Mouse (Mus musculus): ENCODE results near the gene Taar3.

Taar3 gene

DNA sequence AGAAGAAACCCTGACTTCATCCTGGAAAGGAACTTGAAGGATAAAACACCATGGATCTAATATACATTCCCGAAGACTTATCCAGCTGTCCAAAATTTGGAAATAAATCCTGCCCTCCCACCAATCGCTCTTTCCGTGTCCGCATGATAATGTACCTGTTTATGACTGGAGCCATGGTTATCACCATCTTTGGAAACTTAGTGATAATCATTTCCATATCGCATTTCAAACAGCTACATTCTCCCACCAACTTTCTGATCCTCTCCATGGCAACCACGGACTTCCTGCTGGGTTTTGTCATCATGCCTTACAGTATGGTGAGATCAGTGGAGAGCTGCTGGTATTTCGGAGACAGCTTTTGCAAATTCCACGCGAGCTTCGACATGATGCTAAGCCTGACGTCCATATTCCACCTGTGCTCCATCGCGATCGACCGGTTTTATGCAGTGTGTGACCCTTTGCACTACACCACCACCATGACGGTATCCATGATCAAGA, at the start of gene Taar3:
Taar3 (plus strand) TSS at position 51 of the 498 bp plus-strand sequence.
- no peak for DNase-seq

DNA sequence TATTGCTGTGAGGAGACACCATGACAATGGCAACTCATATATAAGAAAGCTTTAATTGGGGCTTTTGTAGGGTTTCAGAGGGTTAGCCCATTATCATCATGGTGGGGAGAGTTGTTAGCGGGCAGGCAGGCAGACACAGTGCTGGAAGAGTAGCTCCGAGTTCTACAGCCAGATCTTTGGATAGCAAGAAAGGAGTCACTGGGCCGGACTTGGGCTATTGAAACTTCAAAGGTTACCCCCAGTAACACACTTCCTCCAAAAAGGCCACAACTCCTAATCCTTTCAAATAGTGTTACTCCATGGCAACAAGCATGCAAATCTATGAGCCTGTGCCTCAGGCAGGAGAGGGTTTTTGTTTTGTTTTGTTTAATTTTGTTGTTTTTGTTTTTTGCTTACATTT, 48.2 kb upstream of the Taar3 start:
- DNase-seq: no peak

DNA sequence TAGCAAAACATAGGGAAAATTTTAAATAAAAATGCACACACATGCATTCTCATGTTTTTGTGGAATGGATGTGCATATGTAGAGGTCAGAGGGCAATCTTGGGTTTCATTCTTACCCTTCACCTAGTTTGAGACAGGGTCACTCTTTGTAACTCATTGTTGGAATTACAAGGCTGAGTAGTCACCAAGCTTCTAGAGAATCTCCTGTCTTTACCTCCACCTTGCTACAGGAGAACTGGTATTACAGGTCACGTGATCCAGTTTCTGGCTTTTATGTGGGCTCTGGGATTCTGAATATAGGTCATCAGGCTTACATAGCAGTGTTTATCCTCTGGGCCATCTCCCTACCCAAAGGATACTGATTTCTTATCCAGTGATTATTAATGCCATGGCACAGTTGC, 43.7 kb upstream of the Taar3 start:
- no peak for DNase-seq

- DNase-seq: no peak
Observed at GRCm38 (mm10) chr10:23920056-23920455, 29.3 kb upstream of the Taar3 start, which contains the start of gene Taar1. Taar1 (plus strand) TSS chr10:23920356.

DNA sequence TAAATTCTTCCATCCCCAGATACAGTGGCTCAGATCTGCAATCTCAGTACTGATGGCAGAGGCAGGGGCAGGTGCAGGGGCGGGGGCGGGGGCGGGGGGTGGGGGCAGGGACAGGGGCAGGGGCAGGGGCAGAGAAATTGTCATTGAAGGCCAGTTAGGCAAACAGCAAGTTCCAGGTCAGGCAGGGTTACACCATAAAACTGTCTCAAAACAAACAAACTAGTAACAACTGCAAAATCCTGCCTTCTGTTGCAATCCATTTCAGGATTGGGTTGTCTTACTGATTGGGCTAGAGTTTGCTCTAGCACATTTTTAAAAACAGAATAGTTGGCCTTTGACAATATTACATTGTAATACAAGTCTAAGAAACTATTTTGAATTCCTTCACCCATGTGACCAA, 26.9 kb upstream of the Taar3 start:
- no peak for DNase-seq

DNA sequence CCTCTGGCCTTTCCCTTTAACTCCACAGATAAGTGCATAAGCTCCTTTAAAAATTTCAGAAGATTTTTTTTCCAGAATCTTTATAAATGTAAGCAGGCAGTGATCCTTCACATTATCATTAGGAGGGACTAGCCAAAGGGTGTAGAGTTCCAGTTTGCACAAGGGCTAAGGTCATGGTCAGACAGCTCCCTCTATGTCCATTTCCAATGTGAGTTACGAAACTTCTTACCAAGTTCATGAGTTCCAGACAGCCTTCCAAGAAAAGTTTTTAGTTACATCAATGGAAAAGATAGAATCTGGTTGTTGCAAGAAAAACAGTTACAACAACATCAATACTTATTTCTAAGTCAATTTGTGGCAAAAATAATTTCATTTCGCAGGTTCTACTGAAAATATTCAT, 25.4 kb upstream of the Taar3 start:
- DNase-seq: no peak

DNA sequence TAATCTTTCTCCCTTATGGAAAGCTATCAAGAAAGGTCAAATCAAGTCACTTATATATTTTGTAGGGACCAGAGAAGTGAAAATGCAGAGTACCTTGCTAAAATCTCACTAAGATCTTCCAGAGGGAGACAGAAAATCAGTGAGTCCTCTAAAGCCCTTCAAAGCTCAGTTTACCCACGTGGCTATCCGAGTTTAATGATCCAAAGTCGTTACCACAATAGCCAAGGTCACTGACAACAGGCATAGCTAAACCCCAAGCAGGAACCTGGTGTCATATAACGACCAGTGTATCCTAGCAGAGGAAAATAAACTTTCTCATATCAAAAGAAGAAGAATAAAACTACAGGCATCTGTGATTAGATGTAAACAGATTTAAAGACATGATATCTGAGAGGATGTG, 11.7 kb upstream of the Taar3 start:
- DNase-seq: no peak

- no peak for DNase-seq
Observed at GRCm38 (mm10) chr10:23938312-23938711, 11.0 kb upstream of the Taar3 start, which contains the start of gene Taar2. Taar2 (plus strand) TSS chr10:23938572.

GRCm38 (mm10) chr10:23942465-23942864, 6.9 kb upstream of the Taar3 start:
- DNase-seq: no peak

GRCm38 (mm10) chr10:23948026-23948425, 1.3 kb upstream of the Taar3 start:
- DNase-seq: no peak

GRCm38 (mm10) chr10:23951714-23952113, 2.4 kb downstream of the Taar3 start:
- DNase-seq: no peak

GRCm38 (mm10) chr10:23959071-23959470, 9.7 kb downstream of the Taar3 start:
- DNase-seq: no peak

GRCm38 (mm10) chr10:23960444-23960915, 11.1 kb downstream of the Taar3 start, which contains the start of gene Taar4:
Taar4 (plus strand) TSS chr10:23960494.
- no peak for DNase-seq

GRCm38 (mm10) chr10:23963444-23963843, 14.1 kb downstream of the Taar3 start:
- DNase-seq: no peak

DNA sequence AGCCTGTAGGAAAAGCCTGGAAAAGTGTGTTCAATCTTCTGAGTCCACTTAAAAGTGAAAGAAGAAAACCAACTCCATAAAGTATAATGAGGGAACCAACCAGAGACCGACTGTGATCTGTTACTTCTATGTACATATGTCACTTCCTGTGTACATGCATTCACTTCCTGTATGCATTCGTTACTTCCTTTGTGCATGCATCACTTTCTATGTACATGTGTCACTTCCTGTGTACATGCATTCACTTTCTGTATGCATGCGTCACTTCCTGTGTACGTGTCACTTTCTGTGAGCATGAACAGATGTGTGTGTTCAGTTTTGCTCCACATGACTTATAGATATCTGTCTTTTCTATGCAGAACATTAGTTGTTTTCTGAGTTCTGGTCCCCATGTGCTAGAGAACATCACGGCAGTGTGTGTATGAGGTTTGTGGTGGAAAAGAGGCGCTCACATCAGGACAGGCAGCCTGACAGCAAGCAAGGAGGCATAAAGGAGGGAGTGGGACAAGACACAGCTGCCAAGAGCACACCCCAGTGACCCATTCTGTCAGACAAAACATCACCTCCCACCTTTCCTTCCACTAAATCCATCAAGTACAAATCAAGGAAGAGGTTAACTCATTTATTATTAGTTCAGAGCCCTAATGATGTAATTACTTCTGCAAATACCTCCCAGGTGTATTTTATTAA, 15.7 kb downstream of the Taar3 start:
- DNase-seq: no peak

DNA sequence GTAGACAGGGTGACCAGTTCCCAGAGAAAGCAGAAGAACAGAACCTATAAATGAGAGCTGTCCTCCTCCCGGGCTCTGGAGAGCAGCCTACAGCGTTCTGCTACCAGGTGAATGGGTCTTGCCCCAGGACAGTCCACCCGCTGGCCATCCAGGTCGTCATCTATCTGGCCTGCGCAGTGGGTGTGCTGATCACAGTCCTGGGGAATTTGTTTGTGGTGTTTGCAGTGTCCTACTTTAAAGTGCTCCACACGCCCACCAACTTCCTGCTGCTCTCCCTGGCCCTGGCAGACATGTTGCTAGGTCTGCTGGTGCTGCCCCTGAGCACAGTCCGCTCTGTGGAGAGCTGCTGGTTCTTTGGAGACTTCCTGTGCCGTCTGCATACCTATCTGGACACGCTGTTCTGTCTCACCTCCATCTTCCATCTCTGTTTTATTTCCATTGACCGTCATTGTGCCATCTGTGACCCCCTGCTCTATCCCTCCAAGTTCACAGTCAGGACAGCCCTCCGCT, 21.4 kb downstream of the Taar3 start, which contains the start of gene Taar5:
Taar5 (plus strand) TSS at position 51 of the 510 bp plus-strand sequence.
- DNase-seq: no peak

GRCm38 (mm10) chr10:23971256-23971655, 21.9 kb downstream of the Taar3 start:
- no peak for DNase-seq

GRCm38 (mm10) chr10:23977958-23978357, 28.6 kb downstream of the Taar3 start:
- DNase-seq: no peak

DNA sequence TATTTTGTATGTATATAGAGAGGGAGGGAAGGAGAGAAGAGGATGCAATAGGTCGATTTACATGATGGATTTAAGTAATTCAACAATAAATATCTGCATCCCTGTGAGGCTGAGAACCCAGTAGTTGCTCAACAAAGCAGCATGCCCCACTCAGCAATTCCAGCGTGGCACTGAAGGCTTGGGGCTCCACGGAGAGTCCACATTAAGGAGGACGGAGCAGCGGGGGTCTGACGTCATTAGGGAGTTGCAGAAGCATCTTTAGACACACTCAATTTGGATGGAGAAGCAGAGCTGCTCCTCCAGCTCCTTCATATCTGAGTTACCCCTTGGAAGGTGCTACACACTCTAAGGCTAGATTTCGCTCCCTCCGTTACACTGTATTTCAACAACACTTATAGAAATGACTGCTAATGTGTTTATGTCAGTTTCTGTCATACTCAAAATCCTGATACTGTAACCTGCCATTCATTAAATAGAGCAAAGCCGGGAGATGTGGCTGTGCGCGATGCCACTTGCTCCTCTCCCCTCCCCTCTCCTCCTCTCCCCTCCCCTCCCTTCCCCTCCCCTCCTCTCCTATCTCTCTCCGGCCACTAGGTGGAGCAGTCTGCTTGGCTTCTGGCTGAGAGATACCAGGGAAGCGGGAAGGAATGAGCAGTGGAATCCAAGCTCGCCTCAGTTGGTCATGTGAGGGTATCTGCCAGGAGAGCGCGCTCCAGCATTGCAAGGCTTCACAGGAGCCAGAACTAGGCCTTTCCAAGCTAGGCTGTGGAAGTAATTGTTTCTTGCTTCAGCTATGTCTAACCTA, 29.7 kb downstream of the Taar3 start:
- peak; percentile 75 for DNase-seq

DNA sequence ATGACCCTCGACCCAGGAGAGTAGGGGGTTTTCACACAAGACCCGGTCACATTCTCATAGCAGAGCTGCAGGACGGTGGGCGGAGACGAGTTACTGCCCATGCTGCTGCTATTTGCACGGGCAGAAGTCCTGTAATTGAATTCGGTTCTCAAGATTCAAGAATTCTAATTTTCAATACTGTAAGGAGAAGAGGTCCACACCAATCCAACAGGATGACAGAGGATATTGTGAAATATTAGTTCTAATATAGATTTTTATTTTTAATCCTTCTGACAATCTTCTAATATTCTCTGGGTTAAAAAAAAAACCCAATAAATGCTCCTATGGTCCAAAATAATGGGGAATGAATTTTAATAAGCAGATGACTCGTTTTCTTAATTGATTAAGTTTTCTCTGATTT, 36.2 kb downstream of the Taar3 start, which contains the start of gene Taar6:
Taar6 (minus strand) TSS at position 101 of the 400 bp plus-strand sequence.
- DNase-seq: no peak

GRCm38 (mm10) chr10:23986419-23986818, 37.1 kb downstream of the Taar3 start:
- DNase-seq: no peak

DNA sequence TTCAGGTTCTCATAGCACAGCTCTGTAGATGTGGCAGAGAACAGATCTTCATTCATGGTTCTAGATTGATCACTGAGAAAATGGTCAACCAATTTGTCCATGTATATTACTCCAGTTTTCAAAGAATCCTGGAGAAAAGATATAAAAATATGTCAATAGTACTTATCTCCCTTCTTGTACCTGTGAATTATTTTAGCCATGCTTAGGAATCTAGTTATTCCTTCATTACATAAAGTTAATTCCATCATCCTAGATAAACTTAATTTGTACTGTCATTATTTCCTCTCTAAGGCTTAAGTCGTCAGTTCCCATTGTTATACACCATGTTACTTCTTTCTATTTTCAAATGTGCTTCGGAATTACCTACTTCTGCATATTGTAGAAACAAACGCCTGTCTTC, 44.0 kb downstream of the Taar3 start, which contains the start of gene Taar7a:
Taar7a (minus strand) TSS at position 101 of the 400 bp plus-strand sequence.
- no peak for DNase-seq

DNA sequence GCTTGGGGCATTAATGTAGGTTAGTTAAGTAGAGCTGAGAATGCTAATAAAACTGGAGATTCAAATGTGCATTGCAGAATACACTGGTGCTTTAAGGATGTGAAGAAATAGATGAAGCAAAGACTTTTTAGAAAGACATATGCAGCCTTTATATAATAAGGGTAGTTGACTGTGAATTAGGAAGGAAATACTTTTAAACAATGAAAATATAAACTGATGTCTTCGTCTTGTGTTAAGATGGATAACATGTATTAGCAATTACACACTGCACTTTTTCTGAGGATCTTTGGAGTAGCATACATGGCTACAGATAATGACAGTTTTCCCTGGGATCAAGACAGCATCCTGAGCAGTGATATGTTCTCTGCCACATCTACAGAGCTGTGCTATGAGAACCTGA, 50.3 kb downstream of the Taar3 start, which contains the start of gene Taar7b:
Taar7b (plus strand) TSS at position 301 of the 400 bp plus-strand sequence.
- no peak for DNase-seq
